Mouse (Mus musculus): ENCODE measurements at regions not wholly inside any gene's neighbourhood (a gene's known extent, or its start where the extent isn't known, plus 50 kb on each side); places are given as distances from the start of the nearest gene placed in this dataset.

- no peak for ATAC-seq (ENCODE audit: extremely low read depth, insufficient number of reproducible peaks, low FRiP score, low TSS enrichment)
- H3K36me3 ChIP-seq: no peaks in the 10 kb centered on the region
- H3K4me3 ChIP-seq: no peak overlapping the region
- H3K4me1 ChIP-seq: peaks cover 11% of the 10 kb centered on the region
- H3K27me3 ChIP-seq (replicated peaks): no peaks in the 10 kb centered on the region
- H3K27ac ChIP-seq (replicated peaks): no peak overlapping the region
- 84% methylated on average over 10 of the region's 10 CpGs for WGBS
- H3K4me2 ChIP-seq: no peak overlapping the region
- peaks cover 6% of the 10 kb centered on the region; the same call in 1 of the 2 replicates for H3K9me3 ChIP-seq
- H3K9ac ChIP-seq: no peak overlapping the region
Measured at GRCm38 (mm10) chr17:9938426-9938825, 268.9 kb upstream of the Pabpc6 start.

DNA sequence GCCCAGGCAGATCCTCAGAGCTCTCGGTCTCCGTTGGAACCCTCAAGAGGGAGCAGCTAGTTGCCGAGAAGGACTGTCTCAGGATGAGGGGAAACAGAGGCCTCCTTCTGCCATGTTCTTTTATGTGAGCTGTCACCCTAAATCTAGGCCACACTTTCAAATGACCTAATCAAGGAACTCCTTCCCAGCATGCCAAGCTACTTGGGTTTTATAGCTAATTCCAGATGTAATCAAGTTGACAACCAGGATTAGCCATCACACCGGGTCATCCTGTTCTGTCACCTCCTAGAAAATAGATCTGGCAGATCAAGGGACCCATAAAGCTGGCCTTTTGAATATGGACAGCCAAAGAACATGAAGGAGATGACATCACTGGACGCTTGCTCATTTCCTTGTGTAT, 267.7 kb upstream of the Pabpc6 start:
- no peak for ATAC-seq (ENCODE audit: extremely low read depth, insufficient number of reproducible peaks, low FRiP score, low TSS enrichment)
- Histone ChIP-seq H3K4me1 (peaks cover 15% of the 10 kb centered on the region), H3K4me2 (no peak overlapping the region), H3K27ac (replicated peaks) (no peak overlapping the region), H3K4me3 (no peak overlapping the region), H3K27me3 (replicated peaks) (no peaks in the 10 kb centered on the region), H3K9me3 (peaks cover 6% of the 10 kb centered on the region; the same call in 1 of the 2 replicates), H3K9ac (no peak overlapping the region), H3K36me3 (no peaks in the 10 kb centered on the region)
- 83% methylated on average over 5 of the region's 5 CpGs for WGBS

DNA sequence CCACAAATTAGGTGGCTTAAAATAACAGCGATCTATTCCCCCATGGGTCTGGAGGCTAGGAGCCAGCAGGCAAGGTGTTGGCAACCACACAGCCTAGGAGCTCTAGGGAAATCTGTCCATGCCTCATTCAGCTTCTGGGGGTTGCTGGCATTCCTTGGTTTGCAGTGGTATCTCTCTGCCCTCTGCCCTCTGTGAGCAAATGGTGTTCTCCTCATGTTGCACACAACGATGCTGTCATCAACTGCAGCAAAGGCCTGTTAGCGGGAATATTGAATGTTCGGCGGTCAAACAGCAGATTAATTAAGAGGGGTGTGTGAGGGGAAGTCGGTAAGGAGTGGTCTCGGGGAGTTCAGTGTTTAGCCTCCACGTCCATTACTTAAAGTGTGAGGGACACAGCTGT, 262.7 kb upstream of the Pabpc6 start:
- peaks cover 31% of the 10 kb centered on the region for H3K4me1 ChIP-seq
- ATAC-seq (ENCODE audit: extremely low read depth, insufficient number of reproducible peaks, low FRiP score, low TSS enrichment): no peak
- no peaks in the 10 kb centered on the region for H3K27me3 ChIP-seq (replicated peaks)
- no peaks in the 10 kb centered on the region for H3K36me3 ChIP-seq
- no peak overlapping the region for H3K4me2 ChIP-seq
- H3K9me3 ChIP-seq: no peaks in the 10 kb centered on the region
- 45% methylated on average over 8 of the region's 8 CpGs for WGBS
- H3K27ac ChIP-seq (replicated peaks): no peak overlapping the region
- no peak overlapping the region for H3K9ac ChIP-seq
- H3K4me3 ChIP-seq: no peak overlapping the region

DNA sequence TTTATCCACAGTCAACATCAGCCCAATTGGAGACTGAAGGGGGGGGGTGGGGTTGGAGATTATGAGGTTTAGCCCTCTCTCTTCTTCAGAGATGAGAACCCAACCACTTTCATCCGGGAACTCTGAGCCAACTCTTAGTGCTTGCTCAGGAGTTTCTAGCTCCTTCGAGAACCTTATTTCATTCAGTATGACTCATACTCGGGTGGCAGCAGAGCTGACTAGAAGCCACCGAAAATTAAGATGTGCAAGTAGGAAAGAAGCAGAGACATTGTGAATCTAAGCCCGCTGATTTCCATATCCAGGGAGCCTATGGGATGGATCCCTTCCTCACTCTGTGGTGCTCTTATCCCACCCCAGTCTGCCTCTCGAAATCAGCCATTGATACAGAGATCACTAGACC, 262.0 kb upstream of the Pabpc6 start:
- 66% methylated on average over 6 of the region's 6 CpGs for WGBS
- Histone ChIP-seq H3K27me3 (replicated peaks) (no peaks in the 10 kb centered on the region), H3K36me3 (no peaks in the 10 kb centered on the region), H3K4me3 (no peak overlapping the region), H3K27ac (replicated peaks) (no peak overlapping the region), H3K4me2 (no peak overlapping the region), H3K4me1 (peaks cover 31% of the 10 kb centered on the region), H3K9me3 (no peaks in the 10 kb centered on the region), H3K9ac (no peak overlapping the region)
- ATAC-seq (ENCODE audit: extremely low read depth, insufficient number of reproducible peaks, low FRiP score, low TSS enrichment): no peak

GRCm38 (mm10) chr17:9929448-9930088, 260.1 kb upstream of the Pabpc6 start:
- H3K4me1 ChIP-seq: peaks cover 31% of the 10 kb centered on the region
- H3K9me3 ChIP-seq: no peaks in the 10 kb centered on the region
- 71% methylated on average over 8 of the region's 8 CpGs for whole genome bisulfite sequencing
- no peaks in the 10 kb centered on the region for H3K36me3 ChIP-seq
- no peak for ATAC-seq (ENCODE audit: extremely low read depth, insufficient number of reproducible peaks, low FRiP score, low TSS enrichment)
- no peaks in the 10 kb centered on the region for H3K27me3 ChIP-seq (replicated peaks)
- no peak overlapping the region for H3K9ac ChIP-seq
- H3K4me3 ChIP-seq: no peak overlapping the region
- H3K4me2 ChIP-seq: no peak overlapping the region
- no peak overlapping the region for H3K27ac ChIP-seq (replicated peaks)

- Histone ChIP-seq H3K27ac (replicated peaks) (no peak overlapping the region), H3K27me3 (replicated peaks) (no peaks in the 10 kb centered on the region), H3K4me3 (no peak overlapping the region), H3K4me2 (no peak overlapping the region), H3K9me3 (no peaks in the 10 kb centered on the region), H3K9ac (no peak overlapping the region), H3K4me1 (peaks cover 31% of the 10 kb centered on the region), H3K36me3 (no peaks in the 10 kb centered on the region)
- no peak for ATAC-seq (ENCODE audit: extremely low read depth, insufficient number of reproducible peaks, low FRiP score, low TSS enrichment)
- 59% methylated on average over 8 of the region's 8 CpGs for WGBS
Measured at GRCm38 (mm10) chr17:9927724-9928123, 258.2 kb upstream of the Pabpc6 start.

DNA sequence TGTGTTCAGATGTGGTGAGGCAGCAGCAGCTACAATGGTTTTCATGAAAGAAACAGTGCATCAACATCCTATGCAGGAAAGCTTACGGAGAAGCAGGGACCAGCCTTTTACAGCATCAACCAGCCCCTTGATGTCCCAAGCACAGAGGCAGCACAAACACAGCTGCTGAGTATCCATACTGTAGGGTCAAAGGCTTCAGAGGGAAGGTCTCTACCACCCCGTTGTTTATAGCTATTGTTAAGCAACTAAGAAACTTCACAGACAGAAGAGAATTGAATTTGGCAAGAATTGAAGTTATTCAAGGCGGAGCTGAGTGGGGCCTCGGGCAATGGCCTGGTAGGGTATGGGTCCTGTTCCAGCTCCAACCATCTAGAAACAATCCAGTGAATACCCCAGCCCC, 256.8 kb upstream of the Pabpc6 start:
- no peaks in the 10 kb centered on the region for H3K27me3 ChIP-seq (replicated peaks)
- H3K4me3 ChIP-seq: no peak overlapping the region
- H3K36me3 ChIP-seq: no peaks in the 10 kb centered on the region
- no peak for ATAC-seq (ENCODE audit: extremely low read depth, insufficient number of reproducible peaks, low FRiP score, low TSS enrichment)
- H3K9ac ChIP-seq: no peak overlapping the region
- H3K9me3 ChIP-seq: no peaks in the 10 kb centered on the region
- peaks cover 20% of the 10 kb centered on the region for H3K4me1 ChIP-seq
- WGBS: 75% methylated on average over 4 of the region's 4 CpGs
- no peak overlapping the region for H3K27ac ChIP-seq (replicated peaks)
- H3K4me2 ChIP-seq: no peak overlapping the region

GRCm38 (mm10) chr17:9921326-9921725, 251.8 kb upstream of the Pabpc6 start:
- WGBS: 62% methylated on average over 2 of the region's 2 CpGs
- Histone ChIP-seq H3K9me3 (no peaks in the 10 kb centered on the region), H3K9ac (no peak overlapping the region), H3K4me2 (no peak overlapping the region), H3K27ac (replicated peaks) (no peak overlapping the region), H3K4me3 (no peak overlapping the region), H3K4me1 (peaks cover 7% of the 10 kb centered on the region; the same call in 1 of the 2 replicates), H3K36me3 (no peaks in the 10 kb centered on the region), H3K27me3 (replicated peaks) (no peaks in the 10 kb centered on the region)
- ATAC-seq (ENCODE audit: extremely low read depth, insufficient number of reproducible peaks, low FRiP score, low TSS enrichment): no peak

GRCm38 (mm10) chr17:9917031-9917430, 247.5 kb upstream of the Pabpc6 start:
- Histone ChIP-seq H3K4me1 (peaks cover 7% of the 10 kb centered on the region; the same call in 1 of the 2 replicates), H3K36me3 (no peaks in the 10 kb centered on the region), H3K4me3 (no peak overlapping the region), H3K27ac (replicated peaks) (no peak overlapping the region), H3K9ac (no peak overlapping the region), H3K27me3 (replicated peaks) (no peaks in the 10 kb centered on the region), H3K4me2 (no peak overlapping the region), H3K9me3 (no peaks in the 10 kb centered on the region)
- ATAC-seq (ENCODE audit: extremely low read depth, insufficient number of reproducible peaks, low FRiP score, low TSS enrichment): no peak
- WGBS: 33% methylated on average over 2 of the region's 2 CpGs

- Histone ChIP-seq H3K27ac (replicated peaks) (no peak overlapping the region), H3K9me3 (no peaks in the 10 kb centered on the region), H3K9ac (no peak overlapping the region), H3K36me3 (no peaks in the 10 kb centered on the region), H3K4me2 (no peak overlapping the region), H3K4me3 (no peak overlapping the region), H3K27me3 (replicated peaks) (no peaks in the 10 kb centered on the region), H3K4me1 (peaks cover 7% of the 10 kb centered on the region)
- 77% methylated on average over 2 of the region's 2 CpGs for WGBS
- no peak for ATAC-seq (ENCODE audit: extremely low read depth, insufficient number of reproducible peaks, low FRiP score, low TSS enrichment)
Measured at GRCm38 (mm10) chr17:9910856-9911255, 241.3 kb upstream of the Pabpc6 start.

- H3K27me3 ChIP-seq (replicated peaks): no peaks in the 10 kb centered on the region
- no peak for ATAC-seq (ENCODE audit: extremely low read depth, insufficient number of reproducible peaks, low FRiP score, low TSS enrichment)
- no peak overlapping the region for H3K9ac ChIP-seq
- H3K27ac ChIP-seq (replicated peaks): no peak overlapping the region
- no peaks in the 10 kb centered on the region for H3K9me3 ChIP-seq
- H3K4me1 ChIP-seq: peaks cover 30% of the 10 kb centered on the region
- H3K36me3 ChIP-seq: no peaks in the 10 kb centered on the region
- no peak overlapping the region for H3K4me2 ChIP-seq
- 69% methylated on average over 1 of the region's 1 CpGs for WGBS
- no peak overlapping the region for H3K4me3 ChIP-seq
Measured at GRCm38 (mm10) chr17:9907077-9907476, 237.6 kb upstream of the Pabpc6 start.
